Mouse (Mus musculus) liver, embryonic 15.5 days (tissue): ENCODE measurements around the gene Gpatch2. TPM values are rescaled to one million over a fixed set of nuclear protein-coding genes. Genes with fewer than 3 reads are reported as not detected.

Experiments used
- ATAC-seq: fragments of 200-750 bp; cut with Nextera tagmentation; 2 replicates; pipeline ENCODE4 v1.8.0; 2017; ENCODE audit warnings: moderate number of reproducible peaks, mild to moderate bottlenecking, moderate library complexity; ENCODE audit not compliant: insufficient read depth
- H3K27ac ChIP-seq: fragments of 300-500 bp; sonication (generic); replicated peaks from 2 replicates; pipeline ENCODE4 v1.5.1; 2015; ENCODE audit warnings: mild to moderate bottlenecking, inconsistent platforms
- H3K27me3 ChIP-seq: fragments of 300-500 bp; sonication (generic); 2 replicates; pipeline ENCODE4 v1.6.1; 2015; ENCODE audit warnings: mild to moderate bottlenecking, inconsistent platforms
- H3K36me3 ChIP-seq: fragments of 300-500 bp; sonication (generic); replicated peaks from 2 replicates; pipeline ENCODE4 v1.6.1; 2015; ENCODE audit warnings: moderate library complexity, mild to moderate bottlenecking, inconsistent platforms
- H3K4me1 ChIP-seq: fragments of 300-500 bp; sonication (generic); replicated peaks from 2 replicates; pipeline ENCODE4 v1.6.1; 2015; ENCODE audit warnings: inconsistent platforms
- H3K4me2 ChIP-seq: fragments of 300-500 bp; sonication (generic); 2 replicates; pipeline ENCODE4 v1.6.1; 2015; ENCODE audit warnings: moderate library complexity, mild to moderate bottlenecking, inconsistent platforms
- H3K4me3 ChIP-seq: fragments of 300-500 bp; sonication (generic); replicated peaks from 2 replicates; pipeline ENCODE4 v1.5.1; 2015; ENCODE audit warnings: mild to moderate bottlenecking, inconsistent platforms
- H3K9ac ChIP-seq: fragments of 300-500 bp; sonication (generic); 2 replicates; pipeline ENCODE4 v1.6.1; 2015; ENCODE audit warnings: moderate library complexity, mild to moderate bottlenecking, inconsistent platforms
- H3K9me3 ChIP-seq: fragments of 300-500 bp; sonication (generic); replicated peaks from 2 replicates; pipeline ENCODE4 v1.6.1; 2016; ENCODE audit warnings: inconsistent platforms
- WGBS: fragments of 180-500 bp; shearing (Covaris S2); methylation state at CpG from one replicate; pipeline ENCODE4 v1.1.7; 2015; ENCODE audit warnings: mixed read lengths; ENCODE audit not compliant: insufficient replicate concordance; 5-methylcytosine and 5-hydroxymethylcytosine counted together
- polyA plus RNA-seq: library from polyadenylated mRNA; unstranded; fragments of >200 nt; fragmentation: Nextera tagmentation; extraction: Ambion mirVana; gene quantifications from 2 replicates; pipeline ENCODE4 v1.2.1, GENCODE M21; 2015

Gene Gpatch2
- polyA plus RNA-seq, 1 experiment from 2014 or later: 4.5 TPM

- no peaks in the 10 kb centered on the region for H3K9me3 ChIP-seq
- H3K4me2 ChIP-seq: no peak overlapping the region
- H3K9ac ChIP-seq: no peak overlapping the region
- no peaks in the 10 kb centered on the region for H3K27me3 ChIP-seq
- 59% methylated on average over 4 of the region's 4 CpGs for WGBS
- H3K4me3 ChIP-seq: no peak overlapping the region
- no peak overlapping the region for H3K27ac ChIP-seq
- H3K36me3 ChIP-seq: no peaks in the 10 kb centered on the region
- no peak for ATAC-seq
- H3K4me1 ChIP-seq: no peaks in the 10 kb centered on the region
Observed at GRCm38 (mm10) chr1:187286411-187286810, 71.1 kb downstream of the Gpatch2 start.

- no peak for ATAC-seq
- Histone ChIP-seq H3K9ac (no peak overlapping the region), H3K9me3 (no peaks in the 10 kb centered on the region), H3K4me2 (no peak overlapping the region), H3K27ac (no peak overlapping the region), H3K4me1 (no peaks in the 10 kb centered on the region), H3K36me3 (no peaks in the 10 kb centered on the region), H3K27me3 (no peaks in the 10 kb centered on the region), H3K4me3 (no peak overlapping the region)
- 73% methylated on average over 3 of the region's 3 CpGs for WGBS
Observed at GRCm38 (mm10) chr1:187286924-187287323, 71.6 kb downstream of the Gpatch2 start.

- Histone ChIP-seq H3K4me2 (no peak overlapping the region), H3K4me3 (no peak overlapping the region), H3K27ac (no peak overlapping the region), H3K9ac (no peak overlapping the region), H3K9me3 (no peaks in the 10 kb centered on the region), H3K4me1 (no peaks in the 10 kb centered on the region), H3K36me3 (no peaks in the 10 kb centered on the region), H3K27me3 (no peaks in the 10 kb centered on the region)
- WGBS: 75% methylated on average over 7 of the region's 7 CpGs
- no peak for ATAC-seq
Observed at GRCm38 (mm10) chr1:187290186-187290585, 74.9 kb downstream of the Gpatch2 start.

- Histone ChIP-seq H3K4me3 (no peak overlapping the region), H3K27ac (no peak overlapping the region), H3K27me3 (no peaks in the 10 kb centered on the region), H3K4me1 (no peaks in the 10 kb centered on the region), H3K4me2 (no peak overlapping the region), H3K36me3 (no peaks in the 10 kb centered on the region), H3K9ac (no peak overlapping the region), H3K9me3 (no peaks in the 10 kb centered on the region)
- no peak for ATAC-seq
- 68% methylated on average over 10 of the region's 10 CpGs for WGBS
Observed at GRCm38 (mm10) chr1:187291480-187292394, 76.4 kb downstream of the Gpatch2 start.

GRCm38 (mm10) chr1:187292395-187292749 is 77.1 kb downstream of the Gpatch2 start:
- no peaks in the 10 kb centered on the region for H3K9me3 ChIP-seq
- no peak overlapping the region for H3K9ac ChIP-seq
- WGBS: 73% methylated on average over 3 of the region's 3 CpGs
- ATAC-seq: no peak
- H3K27me3 ChIP-seq: no peaks in the 10 kb centered on the region
- no peak overlapping the region for H3K4me3 ChIP-seq
- H3K36me3 ChIP-seq: no peaks in the 10 kb centered on the region
- no peak overlapping the region for H3K4me2 ChIP-seq
- H3K27ac ChIP-seq: no peak overlapping the region
- no peaks in the 10 kb centered on the region for H3K4me1 ChIP-seq

- WGBS: 52% methylated on average over 3 of the region's 3 CpGs
- no peaks in the 10 kb centered on the region for H3K27me3 ChIP-seq
- H3K36me3 ChIP-seq: no peaks in the 10 kb centered on the region
- H3K4me1 ChIP-seq: no peaks in the 10 kb centered on the region
- H3K4me2 ChIP-seq: no peak overlapping the region
- no peak overlapping the region for H3K9ac ChIP-seq
- ATAC-seq: no peak
- H3K9me3 ChIP-seq: no peaks in the 10 kb centered on the region
- H3K4me3 ChIP-seq: no peak overlapping the region
- H3K27ac ChIP-seq: no peak overlapping the region
Observed at GRCm38 (mm10) chr1:187293233-187293632, 77.9 kb downstream of the Gpatch2 start.

GRCm38 (mm10) chr1:187294522-187294921 is 79.2 kb downstream of the Gpatch2 start:
- no peak overlapping the region for H3K4me2 ChIP-seq
- H3K9ac ChIP-seq: no peak overlapping the region
- no peaks in the 10 kb centered on the region for H3K27me3 ChIP-seq
- no peak overlapping the region for H3K4me3 ChIP-seq
- no peak for ATAC-seq
- no peaks in the 10 kb centered on the region for H3K9me3 ChIP-seq
- no peaks in the 10 kb centered on the region for H3K36me3 ChIP-seq
- H3K27ac ChIP-seq: no peak overlapping the region
- 66% methylated on average over 5 of the region's 5 CpGs for WGBS
- no peaks in the 10 kb centered on the region for H3K4me1 ChIP-seq

- H3K27ac ChIP-seq: no peak overlapping the region
- no peak overlapping the region for H3K4me2 ChIP-seq
- H3K36me3 ChIP-seq: no peaks in the 10 kb centered on the region
- 78% methylated on average over 6 of the region's 6 CpGs for WGBS
- H3K4me3 ChIP-seq: no peak overlapping the region
- no peaks in the 10 kb centered on the region for H3K4me1 ChIP-seq
- H3K9me3 ChIP-seq: no peaks in the 10 kb centered on the region
- ATAC-seq: no peak
- no peaks in the 10 kb centered on the region for H3K27me3 ChIP-seq
- no peak overlapping the region for H3K9ac ChIP-seq
Observed at GRCm38 (mm10) chr1:187295038-187295559, 79.8 kb downstream of the Gpatch2 start.

GRCm38 (mm10) chr1:187295711-187296110 is 80.4 kb downstream of the Gpatch2 start:
- Histone ChIP-seq H3K27ac (no peak overlapping the region), H3K36me3 (no peaks in the 10 kb centered on the region), H3K4me3 (no peak overlapping the region), H3K4me1 (no peaks in the 10 kb centered on the region), H3K9me3 (no peaks in the 10 kb centered on the region), H3K4me2 (no peak overlapping the region), H3K9ac (no peak overlapping the region), H3K27me3 (no peaks in the 10 kb centered on the region)
- 71% methylated on average over 1 of the region's 1 CpGs for WGBS
- ATAC-seq: no peak

- no peak overlapping the region for H3K4me2 ChIP-seq
Observed at GRCm38 (mm10) chr1:187299236-187299635, 83.9 kb downstream of the Gpatch2 start.

GRCm38 (mm10) chr1:187300626-187301025 is 85.3 kb downstream of the Gpatch2 start:
- 60% methylated on average over 5 of the region's 5 CpGs for WGBS
- Histone ChIP-seq H3K4me2 (no peak overlapping the region), H3K27me3 (no peaks in the 10 kb centered on the region), H3K9ac (no peak overlapping the region), H3K9me3 (no peaks in the 10 kb centered on the region), H3K4me3 (no peak overlapping the region), H3K27ac (no peak overlapping the region), H3K36me3 (no peaks in the 10 kb centered on the region), H3K4me1 (no peaks in the 10 kb centered on the region)
- no peak for ATAC-seq

More at GRCm38 (mm10) chr1:187299236-187299635, 83.9 kb downstream of the Gpatch2 start:
- Histone ChIP-seq H3K27me3 (no peaks in the 10 kb centered on the region), H3K9me3 (no peaks in the 10 kb centered on the region), H3K4me1 (no peaks in the 10 kb centered on the region), H3K36me3 (no peaks in the 10 kb centered on the region), H3K9ac (no peak overlapping the region), H3K27ac (no peak overlapping the region), H3K4me3 (no peak overlapping the region)
- ATAC-seq: no peak
- WGBS: 71% methylated on average over 4 of the region's 4 CpGs
